Mouse (Mus musculus) layer of hippocampus, postnatal 14 days (tissue): ENCODE data around the gene Tnk2. TPM values are rescaled to one million over a fixed set of nuclear protein-coding genes. Genes with fewer than 3 reads are reported as not detected.

Experiments
- DNase-seq, 2 experiments: peaks; one replicate each; pipeline ENCODE4 v3.0.0; 2021 to 2022; ENCODE audit warnings: low spot score in 2 of 2, mixed read lengths in 1 of 2
- total RNA-seq, 2 experiments: library from RNA; stranded (reverse); gene quantifications; 2 replicates each; pipeline ENCODE4 v1.2.3; 2021

The Tnk2 gene
- total RNA-seq, 2 experiments from 2014 or later: 120 to 124 TPM

DNA sequence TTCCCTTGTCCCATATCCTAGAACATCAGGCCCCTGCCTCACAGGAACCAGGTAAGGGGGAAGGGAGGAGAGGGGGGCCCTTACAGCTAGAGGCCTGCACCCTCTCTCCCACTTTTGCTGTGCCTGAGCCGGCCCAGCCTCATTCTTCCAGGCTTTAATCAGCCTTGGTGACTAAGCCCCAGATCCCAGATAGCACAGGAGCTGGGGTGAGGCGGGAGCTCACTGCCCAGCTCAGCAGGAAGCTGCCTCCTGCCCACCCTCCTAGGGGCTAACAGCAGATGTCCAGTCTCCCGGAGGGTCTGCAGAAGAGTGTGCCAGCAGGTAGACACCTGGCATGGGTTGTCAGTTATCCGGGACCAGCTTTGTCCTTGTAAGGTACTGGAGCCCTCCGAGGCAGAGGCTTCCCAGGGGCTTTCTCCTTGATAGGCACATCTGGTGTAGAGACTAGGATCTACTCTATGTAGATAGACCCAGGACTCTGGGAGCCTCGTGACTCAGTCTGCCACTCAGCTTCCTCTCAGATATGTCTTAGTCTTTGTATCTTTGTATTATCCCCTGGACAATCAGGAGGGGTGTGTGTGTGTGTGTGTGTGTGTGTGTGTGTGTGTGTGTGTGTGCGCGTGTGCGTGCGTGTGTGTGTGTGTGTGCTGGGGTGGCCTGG is 33.5 kb downstream of the Tnk2 start:
- no peak for DNase-seq

DNA sequence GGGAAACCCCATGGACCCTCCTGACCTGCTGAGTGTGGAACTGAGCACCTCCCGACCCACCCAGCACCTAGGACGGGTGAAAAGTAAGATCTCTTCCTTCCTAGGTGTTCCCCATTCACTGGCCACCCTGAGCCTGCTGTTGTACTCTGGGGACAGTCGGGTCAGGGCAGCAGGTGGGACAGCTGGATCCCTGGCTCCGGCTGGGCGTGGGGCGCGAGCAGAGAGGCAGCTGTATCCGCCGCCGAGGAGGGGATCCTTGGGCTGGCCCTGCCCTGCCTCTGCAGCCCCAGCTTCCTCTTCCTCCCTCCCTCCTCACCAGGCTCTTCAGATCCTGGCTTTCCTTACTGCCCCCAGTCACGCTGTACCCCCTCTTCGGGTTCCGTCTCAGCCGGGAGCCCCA is 34.2 kb downstream of the Tnk2 start:
- DNase-seq: no peak

DNA sequence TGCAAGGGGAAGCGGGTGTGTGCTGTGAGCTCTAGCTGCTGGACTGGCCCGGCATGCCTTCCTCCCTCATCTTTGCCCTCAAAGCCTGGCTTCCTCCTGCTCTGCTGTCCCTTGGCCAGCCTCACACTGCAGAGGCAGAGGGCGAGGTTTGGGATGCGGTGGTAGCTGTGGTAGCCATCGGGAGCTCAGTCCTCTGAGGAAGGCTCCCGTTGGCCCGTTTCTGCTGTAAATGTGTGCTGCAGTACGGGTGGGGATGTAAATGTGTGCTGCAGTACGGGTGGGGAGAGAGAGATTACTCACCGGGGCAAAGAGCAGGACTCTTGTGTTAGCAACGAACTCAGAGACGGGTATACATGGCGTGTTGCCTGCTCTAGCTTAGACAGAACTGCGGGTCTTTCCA is 35.1 kb downstream of the Tnk2 start:
- no peak for DNase-seq

DNA sequence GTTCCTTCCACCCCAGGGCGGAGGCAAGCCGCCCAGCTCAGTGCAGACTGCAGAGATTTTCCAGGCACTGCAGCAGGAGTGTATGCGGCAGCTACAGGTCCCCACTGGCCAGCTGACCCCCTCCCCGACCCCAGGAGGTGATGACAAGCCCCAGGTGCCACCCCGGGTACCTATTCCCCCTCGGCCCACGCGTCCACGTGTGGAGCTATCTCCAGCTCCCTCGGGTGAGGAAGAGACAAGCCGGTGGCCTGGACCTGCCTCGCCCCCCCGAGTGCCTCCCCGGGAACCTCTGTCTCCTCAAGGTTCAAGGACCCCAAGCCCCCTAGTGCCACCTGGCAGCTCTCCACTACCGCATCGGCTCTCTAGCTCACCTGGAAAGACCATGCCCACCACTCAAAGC is 36.3 kb downstream of the Tnk2 start:
- DNase-seq: no peak

DNA sequence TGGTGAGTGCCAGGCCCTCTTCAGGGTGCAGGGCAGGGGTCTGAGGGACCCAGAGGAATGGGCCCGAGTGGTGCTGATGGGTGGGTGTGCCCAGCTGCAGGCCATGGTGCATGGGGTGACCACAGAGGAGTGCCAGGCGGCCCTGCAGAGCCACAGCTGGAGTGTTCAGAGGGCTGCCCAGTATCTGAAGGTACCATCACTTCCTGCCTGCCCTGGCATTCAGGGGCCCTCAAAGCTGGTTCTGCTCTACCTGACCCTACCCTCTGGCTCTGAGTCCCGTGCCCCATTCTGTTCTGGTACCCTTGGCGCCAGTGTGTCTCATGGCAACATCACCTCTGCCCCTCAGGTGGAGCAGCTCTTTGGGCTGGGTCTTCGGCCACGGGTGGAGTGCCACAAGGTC is 37.1 kb downstream of the Tnk2 start:
- DNase-seq: no peak

DNA sequence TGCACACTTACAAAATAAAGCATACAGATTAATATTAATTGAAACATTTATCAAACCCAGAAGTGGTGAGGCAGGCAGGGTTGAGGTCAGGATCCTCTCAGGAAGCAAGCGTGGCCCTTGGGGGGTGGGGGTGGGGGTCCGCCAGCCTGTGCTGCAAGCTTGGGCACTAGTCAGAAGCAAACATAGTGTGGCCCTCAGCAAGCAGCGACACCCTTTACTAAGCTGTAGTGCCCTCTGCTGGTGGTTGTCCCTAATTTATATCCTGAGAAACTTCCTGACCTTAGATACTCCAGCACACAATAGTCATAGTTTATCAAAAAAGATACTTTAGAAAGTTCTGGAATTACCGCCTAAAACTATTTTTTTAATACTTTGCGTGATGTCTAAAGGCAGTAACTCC is 38.5 kb downstream of the Tnk2 start:
- DNase-seq: peak in 1 of 2 experiments; percentile 71

DNA sequence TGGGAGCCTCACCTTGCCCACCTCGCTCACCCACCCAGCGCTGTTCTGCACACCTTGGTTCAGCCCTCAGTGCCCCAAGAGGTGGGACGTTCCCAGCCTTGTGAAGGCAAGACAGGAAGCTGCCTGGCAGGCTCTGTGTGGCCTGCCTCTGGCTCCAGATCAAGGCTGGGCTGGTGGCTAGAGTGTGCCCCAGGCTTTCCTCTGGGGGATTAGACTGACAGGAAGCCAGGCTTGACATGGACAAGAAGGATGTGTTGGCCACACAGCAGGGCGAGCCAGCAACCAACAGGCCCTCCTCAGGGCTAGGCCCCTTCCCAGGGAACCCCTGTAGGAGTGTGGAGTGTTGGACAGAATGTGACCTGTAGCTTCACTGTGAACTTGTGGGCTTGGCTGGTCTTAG is 39.2 kb downstream of the Tnk2 start:
- no peak for DNase-seq

DNA sequence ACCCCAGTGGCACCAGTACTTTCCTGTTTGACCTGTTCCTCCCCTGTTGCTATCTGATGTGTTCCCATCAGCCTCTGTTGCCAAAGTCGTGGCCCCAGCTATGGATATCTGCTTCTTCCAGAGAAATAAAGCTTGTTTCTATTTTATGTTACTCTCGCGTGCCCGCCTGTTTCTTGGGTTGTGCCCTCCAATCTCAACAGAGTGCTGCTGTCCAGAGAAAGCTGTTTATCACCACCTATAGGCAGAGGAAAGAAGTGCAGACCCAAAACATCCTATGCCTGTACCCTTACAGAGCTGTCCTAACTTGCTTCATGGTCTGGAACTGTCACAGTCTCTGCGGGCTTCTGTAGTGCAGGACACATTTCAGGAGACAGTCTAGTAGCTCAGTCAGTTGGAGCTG is 39.7 kb downstream of the Tnk2 start:
- DNase-seq: peak in 1 of 2 experiments; percentile 49

DNA sequence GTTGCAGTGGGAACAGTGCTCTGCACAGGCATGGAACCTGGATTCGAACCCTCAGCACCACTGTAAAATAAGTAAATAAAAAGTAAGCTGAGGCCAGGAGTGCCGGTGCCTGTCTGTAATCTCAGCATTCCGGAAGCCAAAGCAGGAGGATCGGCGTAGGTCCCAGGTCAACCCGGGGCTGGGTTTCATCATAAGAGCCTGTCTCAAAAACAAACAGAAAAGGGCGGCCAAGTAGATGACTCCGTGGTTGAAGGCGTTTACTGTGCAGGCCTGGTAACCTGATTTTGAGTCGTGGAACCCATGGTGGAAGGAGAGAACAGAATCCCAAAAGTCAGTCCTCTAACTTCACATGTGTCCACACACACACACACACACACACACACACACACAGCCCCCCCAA is 41.7 kb downstream of the Tnk2 start:
- DNase-seq: no peak

DNA sequence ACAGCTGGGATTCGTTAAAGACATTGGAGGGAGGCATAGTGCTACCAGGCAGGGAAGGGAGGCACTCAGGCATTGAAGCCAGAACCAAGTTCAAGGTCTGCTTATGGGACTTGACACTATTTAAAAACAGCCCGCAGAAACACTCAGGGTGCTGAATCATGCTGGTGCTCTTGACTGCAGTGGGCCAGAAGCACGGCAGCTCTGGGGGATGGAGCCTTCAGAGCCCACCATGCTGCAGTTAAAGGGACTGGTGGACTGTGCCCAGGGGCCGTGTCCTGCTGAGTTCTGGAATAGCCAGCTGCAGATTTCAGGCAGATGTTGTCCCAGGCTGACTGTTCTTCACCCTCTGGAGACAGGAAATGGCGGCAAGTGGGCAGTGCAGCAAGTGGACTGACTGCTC is 42.3 kb downstream of the Tnk2 start:
- no peak for DNase-seq

DNA sequence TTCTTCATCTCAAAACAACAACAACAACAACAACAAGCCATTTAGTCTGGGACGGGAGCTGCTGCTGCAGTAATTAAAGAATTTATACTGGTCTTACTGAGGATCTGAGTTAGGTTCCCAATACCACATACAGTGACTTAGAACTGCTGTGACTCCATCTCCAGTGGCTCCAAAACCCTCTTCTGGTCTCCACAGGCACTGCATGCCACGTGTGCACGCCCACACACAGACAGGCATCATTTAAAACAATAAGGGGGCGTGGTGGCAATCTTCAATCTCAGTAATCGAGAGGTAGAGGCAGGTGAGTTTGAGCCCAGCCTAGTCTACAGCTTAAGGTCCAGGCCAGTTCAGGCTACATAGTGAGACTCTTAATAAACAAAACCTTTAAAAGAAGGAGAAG is 43.5 kb downstream of the Tnk2 start:
- no peak for DNase-seq

DNA sequence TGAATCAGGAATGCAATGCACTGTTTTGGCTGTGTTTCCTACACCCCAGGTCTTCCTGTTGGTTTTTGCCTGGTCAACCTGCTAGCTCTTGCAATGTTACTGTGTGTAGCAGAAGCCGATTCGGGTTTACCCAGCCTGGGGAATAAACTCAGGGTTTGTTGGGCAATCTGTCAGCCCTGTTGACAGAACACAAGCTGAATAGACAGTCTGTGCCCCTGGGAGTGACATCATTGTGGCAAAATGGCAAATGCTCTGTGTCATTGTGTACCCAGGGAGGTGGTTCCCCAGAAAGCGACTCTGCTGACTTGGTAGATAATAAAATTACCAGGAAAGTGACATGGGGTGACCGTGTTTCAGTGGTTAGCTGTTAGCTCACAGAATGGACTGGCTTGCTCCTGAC is 45.1 kb downstream of the Tnk2 start:
- peak in 1 of 2 experiments; percentile 56 for DNase-seq

DNA sequence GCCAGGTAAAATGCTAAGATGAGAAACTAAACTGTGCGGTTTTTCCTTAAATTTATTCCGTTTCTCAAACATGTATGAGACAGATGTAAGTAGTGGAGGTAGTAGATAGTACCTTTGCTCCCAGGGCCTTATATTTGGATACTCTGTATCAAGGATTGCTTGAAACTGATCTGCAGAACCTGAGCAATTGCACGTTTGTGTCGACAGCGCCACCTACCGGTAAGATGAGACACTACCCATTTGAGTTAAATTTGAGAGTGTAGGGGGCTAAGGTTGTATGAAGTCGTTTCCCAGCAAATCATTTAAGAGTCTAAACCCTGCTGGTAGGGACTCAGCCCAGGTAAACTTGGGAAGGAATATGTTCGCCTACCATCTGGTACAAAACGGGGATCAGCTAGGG is 45.8 kb downstream of the Tnk2 start:
- peak; percentile 71 to 77 for DNase-seq

DNA sequence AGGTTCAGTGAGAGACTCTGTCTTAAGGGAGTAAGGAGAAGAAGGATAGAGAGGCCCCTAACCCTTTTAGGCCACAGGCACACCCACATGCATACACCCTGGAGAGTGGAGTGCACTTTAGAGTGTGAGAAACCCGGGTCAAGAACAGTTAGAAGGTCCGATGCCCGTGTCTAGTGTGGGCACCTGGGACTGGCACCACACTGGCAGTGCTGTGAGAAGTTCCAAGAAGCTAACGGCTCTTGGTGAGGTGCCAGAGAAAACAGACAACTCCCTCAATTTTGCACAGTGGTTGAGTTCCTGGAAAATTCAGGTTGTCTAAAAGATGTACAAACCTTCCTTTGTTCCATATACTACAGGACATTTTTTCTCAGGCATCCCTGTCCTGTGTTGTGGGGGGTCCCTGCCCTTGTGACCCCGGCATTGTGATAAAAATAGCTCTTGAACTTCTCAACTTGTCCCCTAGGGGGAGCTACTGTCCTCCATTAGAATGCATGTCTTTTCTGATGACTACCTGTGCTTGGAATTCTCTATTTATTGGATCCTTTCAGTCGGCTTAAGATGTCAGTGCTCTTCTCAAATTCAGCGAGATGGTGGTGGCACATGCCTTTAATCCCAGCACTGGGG is 53.3 kb downstream of the Tnk2 start:
- DNase-seq: no peak

DNA sequence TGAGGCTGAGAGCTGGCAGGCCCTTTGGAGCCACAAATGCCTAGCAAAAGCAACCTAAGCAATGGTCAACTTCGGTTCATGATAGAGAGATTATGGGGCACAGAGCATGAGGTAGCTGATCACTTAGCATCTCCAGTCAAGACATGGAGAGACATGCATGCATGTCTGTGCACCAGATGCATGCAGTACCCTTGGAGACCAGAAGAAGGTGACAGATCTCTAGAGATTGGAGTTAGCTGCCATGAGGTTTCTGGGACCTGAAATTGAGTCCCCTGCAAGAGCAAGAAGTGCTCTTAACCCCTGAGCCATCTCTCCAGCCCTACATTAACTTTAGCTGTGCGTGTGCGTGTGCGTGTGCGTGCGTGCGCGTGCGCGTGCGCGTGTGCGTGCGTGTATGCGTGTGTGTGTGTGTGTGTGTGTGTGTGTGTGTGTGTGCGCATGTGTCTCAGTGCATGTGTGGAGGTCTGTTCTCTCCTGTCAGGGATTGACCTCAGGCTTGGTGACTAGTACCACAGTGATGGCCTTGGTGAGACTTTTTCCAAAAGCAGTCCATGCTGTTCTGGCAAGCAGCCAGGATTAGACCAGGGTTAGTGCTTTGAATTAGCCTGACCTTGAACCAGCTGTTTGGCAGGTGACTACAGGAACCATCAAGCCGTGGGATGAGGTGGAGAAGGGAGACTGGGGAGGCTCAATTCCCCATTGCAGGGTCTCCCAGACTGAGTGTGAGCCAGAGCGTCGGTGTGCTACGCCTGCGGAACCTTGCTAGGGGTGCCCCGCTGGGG is 54.2 kb downstream of the Tnk2 start:
- no peak for DNase-seq

DNA sequence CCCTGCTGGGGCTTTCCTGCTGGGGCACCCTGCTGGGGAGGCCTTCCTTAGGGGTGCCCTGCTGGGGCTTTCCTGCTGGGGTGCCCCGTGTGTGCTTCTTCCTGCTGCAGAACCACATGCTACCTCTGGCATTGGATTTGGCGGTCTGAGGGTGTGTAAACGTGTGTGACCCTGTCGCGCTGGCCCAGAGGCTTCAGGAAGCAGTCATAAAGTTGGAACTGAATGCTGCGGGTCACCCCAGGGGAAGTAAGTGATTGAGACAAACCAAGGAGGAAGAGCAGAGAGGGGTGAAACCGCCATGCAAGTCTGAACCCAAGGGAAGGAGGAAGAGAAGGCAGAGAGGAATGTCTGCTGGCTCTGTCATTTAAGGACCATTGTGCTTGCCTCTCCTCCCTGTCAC is 54.9 kb downstream of the Tnk2 start:
- no peak for DNase-seq

DNA sequence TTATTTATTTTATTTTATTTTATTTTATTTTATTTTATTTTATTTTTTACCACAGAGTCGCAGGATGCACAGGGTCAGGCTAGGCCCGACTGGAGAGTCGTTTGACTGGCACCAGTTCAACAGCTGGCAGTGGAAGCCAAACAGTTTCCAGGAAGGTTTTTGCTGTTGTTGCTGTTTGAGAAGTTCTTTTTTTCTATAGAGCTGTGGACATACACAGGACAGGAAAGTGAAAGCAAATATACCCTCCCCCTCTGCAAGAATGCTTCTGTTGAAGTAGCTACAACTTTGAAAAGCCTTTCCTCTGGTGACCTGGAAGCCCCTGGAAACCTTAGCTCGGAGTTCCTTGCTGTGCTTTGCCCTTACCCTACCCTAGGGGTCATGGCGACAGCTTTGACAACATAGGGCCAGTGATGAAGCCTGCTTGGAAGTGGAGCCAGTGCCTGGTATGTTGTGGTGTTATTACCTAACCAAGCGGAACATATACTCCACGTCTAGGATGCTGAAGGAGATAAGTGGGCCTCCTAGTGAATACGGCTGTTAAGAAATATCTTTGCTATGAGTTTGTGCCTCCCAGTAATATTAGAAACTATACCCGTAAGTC is 59.7 kb downstream of the Tnk2 start:
- DNase-seq: no peak

DNA sequence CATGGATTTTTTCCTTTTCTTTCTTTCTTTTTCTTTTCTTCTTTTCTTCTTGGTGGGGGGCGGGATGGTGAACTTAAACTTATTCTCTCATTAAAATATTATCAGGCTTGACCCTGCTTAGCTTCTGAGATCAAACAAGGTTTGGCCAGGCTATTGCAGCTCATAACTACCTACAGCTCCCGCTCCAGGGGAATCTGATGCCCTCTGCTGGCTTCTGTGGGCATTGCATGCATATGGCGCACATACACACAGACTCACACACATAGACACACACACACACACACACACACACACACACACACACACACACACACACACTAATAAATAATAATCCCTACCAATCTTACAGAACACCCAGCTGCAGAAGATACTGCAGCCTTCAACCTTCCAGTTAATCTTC is 61.9 kb downstream of the Tnk2 start:
- DNase-seq: no peak

DNA sequence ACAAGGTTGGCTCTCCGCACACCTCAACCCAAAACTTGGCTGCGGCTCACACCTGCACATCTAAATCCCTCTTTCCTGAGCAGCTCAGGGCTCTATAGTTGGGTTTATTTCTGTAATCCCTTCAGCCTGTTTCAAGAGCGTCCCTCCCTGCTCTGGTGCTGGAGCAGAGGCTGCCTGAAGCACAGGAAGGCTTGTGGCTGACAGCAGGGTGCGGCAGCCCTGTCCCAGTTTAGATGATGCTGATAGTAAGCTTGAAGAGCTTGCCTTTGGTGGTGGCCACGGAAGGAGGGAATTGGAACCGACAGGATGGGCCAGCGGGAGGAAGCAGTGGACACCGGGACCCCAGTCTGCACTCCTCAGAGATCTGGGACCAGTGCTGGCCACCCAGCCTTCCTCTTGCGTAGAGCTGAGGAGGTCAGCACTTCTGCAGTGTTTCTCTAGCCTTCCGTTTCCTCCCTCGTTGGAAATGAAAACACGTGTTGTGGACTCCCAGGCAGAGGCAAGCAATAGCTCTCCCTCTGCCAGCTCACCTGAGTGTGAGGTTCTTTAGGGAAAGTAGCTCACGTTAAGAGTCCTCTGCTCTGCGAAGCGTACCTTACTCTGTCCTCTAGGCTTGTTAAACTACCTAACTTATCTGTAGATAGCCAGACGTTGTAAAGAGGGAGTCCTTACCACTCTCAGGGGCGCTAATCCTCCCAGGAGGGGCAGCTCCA is 63.6 kb downstream of the Tnk2 start:
- DNase-seq: no peak

DNA sequence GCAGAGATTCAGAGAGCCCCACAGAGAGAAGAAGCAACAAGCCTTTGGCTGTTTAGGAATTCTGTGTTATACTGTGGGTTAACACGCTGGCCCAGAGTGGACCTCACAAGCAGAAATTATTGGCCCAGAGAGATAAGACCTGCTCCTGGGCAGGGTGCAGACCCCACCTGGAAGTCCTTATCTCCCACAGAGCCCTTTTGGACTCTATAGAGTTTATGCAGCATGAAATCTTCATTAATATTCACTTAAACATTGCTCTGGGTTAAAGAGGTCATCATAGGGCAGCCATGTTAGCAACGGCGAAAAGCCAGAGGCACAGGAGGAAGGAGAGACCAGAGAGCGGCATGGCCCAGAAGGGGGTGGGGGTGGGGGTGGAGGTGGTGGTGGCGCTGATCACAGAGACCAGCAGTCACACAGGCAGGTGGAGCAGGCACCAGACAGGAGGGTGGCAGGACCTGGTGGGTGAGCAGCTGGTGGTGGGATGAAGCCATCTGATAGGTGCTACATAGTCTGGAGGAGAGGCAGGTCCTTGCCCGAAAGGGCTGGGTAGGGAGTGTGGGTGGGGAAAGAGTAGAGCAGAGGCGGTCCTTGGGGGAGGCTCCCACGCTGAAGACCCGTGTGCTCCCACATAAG is 64.3 kb downstream of the Tnk2 start:
- no peak for DNase-seq

DNA sequence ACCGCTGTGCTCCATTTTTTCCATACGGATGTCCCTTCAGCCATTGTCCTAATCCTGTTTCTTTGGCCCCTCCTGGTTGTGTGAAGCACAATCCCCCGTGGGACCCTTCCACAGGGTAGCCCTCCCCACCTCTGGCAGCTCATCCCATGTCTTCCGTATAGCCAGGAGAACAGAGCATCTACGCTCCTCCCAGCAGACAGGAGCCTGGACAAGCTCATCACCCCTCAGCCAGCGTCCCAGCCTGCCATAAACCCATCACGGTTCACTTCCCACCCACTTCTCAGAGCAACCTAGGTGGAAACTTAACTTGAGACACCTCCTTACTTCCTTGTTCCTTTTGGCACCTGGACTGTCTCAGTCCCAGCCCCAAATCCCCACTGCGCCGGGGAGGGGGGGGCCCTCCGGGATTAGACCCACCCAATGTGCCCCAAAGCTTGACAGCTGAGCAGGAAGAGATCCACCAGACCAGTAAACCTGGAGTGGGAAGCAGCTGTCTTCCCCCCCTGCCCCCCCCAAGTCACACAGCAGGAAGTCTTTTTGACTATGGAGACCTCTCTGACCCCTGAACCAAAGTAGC is 64.9 kb downstream of the Tnk2 start:
- DNase-seq: no peak
